13 mouse cellular contexts compared by ENCODE assay signal in the genomic region with DNA sequence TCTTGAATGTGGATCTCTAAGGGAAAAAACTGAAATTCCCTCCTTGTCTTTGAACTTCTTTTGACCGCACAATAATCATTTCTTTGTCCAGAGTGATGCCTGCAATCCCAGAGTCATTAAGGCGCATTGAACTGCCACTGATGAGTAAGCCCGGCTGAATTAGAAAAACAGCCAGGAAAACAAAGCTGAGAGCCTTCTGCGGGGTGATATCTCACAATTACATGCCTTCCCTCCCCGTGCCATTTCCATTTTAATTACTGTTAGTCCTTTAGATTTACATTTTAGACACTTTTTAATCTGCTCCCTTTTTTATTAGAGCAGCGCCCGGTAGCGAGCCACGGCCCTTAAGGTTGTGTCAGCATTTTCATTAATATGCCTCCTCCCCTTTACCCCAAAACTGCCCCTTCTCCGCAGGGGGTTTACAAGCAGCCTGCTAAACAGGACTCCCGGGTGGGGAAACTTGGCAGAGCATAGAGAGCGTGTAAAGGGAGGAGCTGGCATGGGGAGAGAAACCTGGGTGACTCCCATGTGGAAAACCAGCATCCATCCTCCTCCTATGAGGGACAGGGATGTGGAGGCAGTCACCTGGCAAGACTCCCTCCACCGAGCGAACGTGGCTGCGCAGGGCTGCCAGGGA.
A peak's percentile ranks its signal among the peaks of the same experiment; 100 is the strongest.
DNase-seq lines count a peak whose midpoint lies in the region; ATAC-seq and TF ChIP-seq lines count a peak whose summit lies in the region.
"Had no signal": no experiment of that assay in that cellular context is flagged by ENCODE, and none has a peak within 500 bp of the region (broad histone marks: within the 10 kb centered on the region; RNA-seq: fewer than 3 reads in every experiment).

No protein-coding gene starts in this region.

- peak overlapping the region; percentile 26 for H3K4me2 ChIP-seq in forebrain, embryonic 15.5 days (replicated peaks)
- H3K4me2 ChIP-seq in midbrain, embryonic 11.5 days: no peak overlapping the region
- H3K4me2 ChIP-seq: heart, embryonic 11.5 days; intestine, embryonic 15.5 days; stomach, embryonic 15.5 days had no signal

- intact Hi-C loops in gastrocnemius, adult 2 months (cut with DNase I): no loop called here

- H3K27me3 ChIP-seq in forebrain, embryonic 15.5 days: 0 out of 2 replicates have a peak, but pooled peaks cover 3% of the 10 kb centered on the region
- H3K27me3 ChIP-seq in midbrain, embryonic 11.5 days (ENCODE audit: control insufficient read depth, insufficient read depth, low read length): no peaks in the 10 kb centered on the region
- H3K27me3 ChIP-seq: intestine, embryonic 15.5 days; Patski; stomach, embryonic 15.5 days had no signal

- peak; percentile 46; the same call in 1 of the 2 replicates for ATAC-seq in forebrain, embryonic 15.5 days (replicated peaks)
- peak; percentile 51; the same call in 1 of the 2 replicates for ATAC-seq in midbrain, embryonic 11.5 days (ENCODE audit: low FRiP score)
- ATAC-seq: intestine, embryonic 15.5 days; Patski had no signal

- H3K27ac ChIP-seq in gastrocnemius, adult 2 months: peak overlapping the region; percentile 68; the same call in 1 of the 2 replicates
- H3K27ac ChIP-seq in forebrain, embryonic 15.5 days (replicated peaks): peak overlapping the region; percentile 47; the same call in 1 of the 2 replicates
- H3K27ac ChIP-seq in midbrain, embryonic 11.5 days (ENCODE audit: low read depth, low read length): peak overlapping the region; percentile 44; the same call in 1 of the 2 replicates
- H3K27ac ChIP-seq: intestine, embryonic 15.5 days; liver, embryonic 14.5 days; stomach, embryonic 15.5 days had no signal

- WGBS in forebrain, embryonic 15.5 days: 14% methylated on average over 16 of the region's 16 CpGs
- WGBS in midbrain, embryonic 11.5 days: 37% methylated on average over 16 of the region's 16 CpGs

- no peak overlapping the region for H3K9ac ChIP-seq in forebrain, embryonic 15.5 days (replicated peaks)
- H3K9ac ChIP-seq in midbrain, embryonic 11.5 days (ENCODE audit: low read length): no peak overlapping the region
- H3K9ac ChIP-seq: intestine, embryonic 15.5 days; liver, embryonic 14.5 days; stomach, embryonic 15.5 days had no signal

- no peak for DNase-seq in gastrocnemius, adult 2 months
- no peak for DNase-seq in gastrocnemius, postnatal 4 days (ENCODE audit: low spot score in 2 of 2)
- peak; percentile 35 for DNase-seq in ZHBTc4 (ENCODE audit: low read depth, low spot score)
- no peak for DNase-seq in midbrain, embryonic 11.5 days (ENCODE audit: low spot score, missing footprints)
- no peak for DNase-seq in ovary, postnatal 36 days (ENCODE audit: low spot score)
- DNase-seq in thymus, postnatal 36 days: no peak
- DNase-seq in frontal cortex, postnatal 10 days (ENCODE audit: low spot score in 2 of 2): no peak

- H3K36me3 ChIP-seq in forebrain, embryonic 15.5 days: no peaks in the 10 kb centered on the region
- peaks cover 3% of the 10 kb centered on the region; the same call in 1 of the 2 replicates for H3K36me3 ChIP-seq in midbrain, embryonic 11.5 days (ENCODE audit: control insufficient read depth, insufficient read depth, low read length)

- H3K4me1 ChIP-seq in forebrain, embryonic 15.5 days: peaks cover 38% of the 10 kb centered on the region
- H3K4me1 ChIP-seq in midbrain, embryonic 11.5 days (ENCODE audit: control insufficient read depth, insufficient read depth, low read length): peaks cover 31% of the 10 kb centered on the region

- H3K9me3 ChIP-seq in forebrain, embryonic 15.5 days: no peaks in the 10 kb centered on the region
- H3K9me3 ChIP-seq in midbrain, embryonic 11.5 days (ENCODE audit: control insufficient read depth, low read length): no peaks in the 10 kb centered on the region
- H3K9me3 ChIP-seq: intestine, embryonic 15.5 days; stomach, embryonic 15.5 days had no signal

- no peak for TF ChIP-seq CTCF in gastrocnemius, adult 2 months (IDR thresholded peaks at IDR 0.05)

- no peak overlapping the region for H3K4me3 ChIP-seq in gastrocnemius, adult 2 months
- no peak overlapping the region for H3K4me3 ChIP-seq in forebrain, embryonic 15.5 days
- no peak overlapping the region for H3K4me3 ChIP-seq in midbrain, embryonic 11.5 days (ENCODE audit: low read depth, low read length)
- H3K4me3 ChIP-seq: intestine, embryonic 15.5 days; stomach, embryonic 15.5 days had no signal
